Mouse (Mus musculus): Measurements from ENCODE around the gene Exph5.

The Exph5 gene

GRCm38 (mm10) chr9:53321683-53322082, 20.2 kb downstream of the Exph5 start:
- peak; percentile 59 for DNase-seq

GRCm38 (mm10) chr9:53323419-53324251, 22.2 kb downstream of the Exph5 start:
- DNase-seq: peak; percentile 43

GRCm38 (mm10) chr9:53325363-53326090, 24.1 kb downstream of the Exph5 start:
- peak; percentile 27 for DNase-seq

- DNase-seq: no peak
These were observed 26.7 kb downstream of the Exph5 start for GRCm38 (mm10) chr9:53328203-53328602.

GRCm38 (mm10) chr9:53329301-53330206, 28.1 kb downstream of the Exph5 start:
- DNase-seq: peak; percentile 44

GRCm38 (mm10) chr9:53330247-53330646, 28.8 kb downstream of the Exph5 start:
- peak; percentile 60 for DNase-seq

GRCm38 (mm10) chr9:53333436-53333835, 32.0 kb downstream of the Exph5 start:
- peak; percentile 8 for DNase-seq

GRCm38 (mm10) chr9:53335131-53335530, 33.7 kb downstream of the Exph5 start:
- no peak for DNase-seq

- peak; percentile 76 for DNase-seq
These were observed 38.1 kb downstream of the Exph5 start for GRCm38 (mm10) chr9:53339603-53340002.

- peak; percentile 19 for DNase-seq
These were observed 39.0 kb downstream of the Exph5 start for GRCm38 (mm10) chr9:53340328-53340916.

- peak; percentile 78 for DNase-seq
These were observed 39.5 kb downstream of the Exph5 start for GRCm38 (mm10) chr9:53340969-53341368.

GRCm38 (mm10) chr9:53341981-53342380, 40.5 kb downstream of the Exph5 start:
- DNase-seq: no peak

GRCm38 (mm10) chr9:53344646-53345432, 43.4 kb downstream of the Exph5 start:
- DNase-seq: no peak

- DNase-seq: no peak
These were observed 44.3 kb downstream of the Exph5 start for GRCm38 (mm10) chr9:53345728-53346127.

GRCm38 (mm10) chr9:53346402-53346801, 44.9 kb downstream of the Exph5 start:
- no peak for DNase-seq

GRCm38 (mm10) chr9:53349211-53349610, 47.7 kb downstream of the Exph5 start:
- no peak for DNase-seq

GRCm38 (mm10) chr9:53350331-53350730, 48.9 kb downstream of the Exph5 start:
- DNase-seq: no peak

GRCm38 (mm10) chr9:53351899-53352298, 50.4 kb downstream of the Exph5 start:
- no peak for DNase-seq

- no peak for DNase-seq
These were observed 51.7 kb downstream of the Exph5 start for GRCm38 (mm10) chr9:53353161-53353560.

GRCm38 (mm10) chr9:53356219-53357155, 55.0 kb downstream of the Exph5 start:
- DNase-seq: no peak

- DNase-seq: peak; percentile 55
These were observed 69.9 kb downstream of the Exph5 start for GRCm38 (mm10) chr9:53371339-53371738.

All from heart, adult 11 months (tissue).